Mouse (Mus musculus): Measurements from ENCODE around the gene Dusp10. TPM values are rescaled to one million over a fixed set of nuclear protein-coding genes. Genes with fewer than 3 reads are reported as not detected.

Gene Dusp10
- polyA plus RNA-seq, 1 experiment from 2014 or later, result 6.5 TPM

DNA sequence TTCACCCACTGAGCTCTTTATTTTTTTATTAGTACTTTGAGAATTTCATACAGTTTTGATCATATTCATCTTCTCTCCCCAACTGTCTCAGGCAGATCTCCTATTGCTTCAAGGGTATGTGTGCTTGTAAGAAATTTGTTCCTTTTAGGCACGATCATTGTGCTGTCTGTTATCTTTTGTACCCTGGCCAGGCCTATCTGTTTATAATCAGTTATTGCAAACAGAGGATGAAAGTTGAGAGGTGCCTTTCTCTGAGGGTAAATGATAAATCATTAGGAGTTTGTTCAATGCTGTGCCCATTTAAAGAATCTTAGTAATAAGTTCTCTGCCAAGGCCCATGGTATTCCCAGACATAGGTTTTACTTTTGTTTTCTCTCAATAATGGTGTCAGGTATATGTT is 95.2 kb downstream of the Dusp10 start:
- no peaks in the 10 kb centered on the region for H3K9me3 ChIP-seq (ENCODE audit: control insufficient read depth)
- H3K4me2 ChIP-seq (replicated peaks; ENCODE audit: low read depth), result no peak overlapping the region
- no peaks in the 10 kb centered on the region for H3K4me1 ChIP-seq (replicated peaks; ENCODE audit: control insufficient read depth, insufficient read depth, low read length)
- no peaks in the 10 kb centered on the region for H3K36me3 ChIP-seq (ENCODE audit: control insufficient read depth, insufficient read depth)
- H3K27me3 ChIP-seq (replicated peaks; ENCODE audit: control insufficient read depth, insufficient read depth, low read length), result no peaks in the 10 kb centered on the region
- no peak overlapping the region for H3K9ac ChIP-seq (ENCODE audit: low read depth, low read length)
- H3K4me3 ChIP-seq (ENCODE audit: low read depth, low read length), result no peak overlapping the region
- ATAC-seq, result no peak
- no peak for TF ChIP-seq CTCF (IDR thresholded peaks at IDR 0.05; ENCODE audit: low read depth)
- 31% methylated on average over 1 of the region's 1 CpGs for WGBS
- no peak overlapping the region for H3K27ac ChIP-seq (ENCODE audit: low read depth, low read length)

DNA sequence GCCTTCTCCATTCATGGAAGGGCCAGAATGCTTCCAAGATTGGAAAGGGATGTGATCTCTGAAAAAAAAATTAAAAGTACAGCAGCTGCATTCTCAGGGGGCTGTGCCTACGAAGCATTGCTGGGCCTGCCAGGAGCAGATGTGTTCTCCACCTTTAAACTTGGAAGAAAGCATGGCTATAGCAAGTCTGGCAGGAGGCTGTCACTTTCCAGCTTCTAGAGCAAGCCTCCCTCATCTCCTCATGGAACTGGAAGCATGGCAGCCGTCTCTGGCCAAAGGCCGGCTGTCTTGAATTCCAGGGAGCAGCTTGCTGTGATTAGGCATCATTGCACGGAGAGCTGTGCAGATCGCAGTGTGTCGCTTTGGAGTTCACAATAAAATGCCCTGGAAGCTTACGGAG is 104.5 kb downstream of the Dusp10 start:
- Histone ChIP-seq H3K9me3 (ENCODE audit: control insufficient read depth) (no peaks in the 10 kb centered on the region), H3K4me1 (replicated peaks; ENCODE audit: control insufficient read depth, insufficient read depth, low read length) (no peaks in the 10 kb centered on the region), H3K27me3 (replicated peaks; ENCODE audit: control insufficient read depth, insufficient read depth, low read length) (no peaks in the 10 kb centered on the region), H3K4me3 (ENCODE audit: low read depth, low read length) (no peak overlapping the region), H3K27ac (ENCODE audit: low read depth, low read length) (no peak overlapping the region), H3K4me2 (replicated peaks; ENCODE audit: low read depth) (no peak overlapping the region), H3K36me3 (ENCODE audit: control insufficient read depth, insufficient read depth) (no peaks in the 10 kb centered on the region), H3K9ac (ENCODE audit: low read depth, low read length) (no peak overlapping the region)
- TF ChIP-seq CTCF (IDR thresholded peaks at IDR 0.05; ENCODE audit: low read depth), result no peak
- ATAC-seq, result no peak
- WGBS, result 65% methylated on average over 7 of the region's 7 CpGs

DNA sequence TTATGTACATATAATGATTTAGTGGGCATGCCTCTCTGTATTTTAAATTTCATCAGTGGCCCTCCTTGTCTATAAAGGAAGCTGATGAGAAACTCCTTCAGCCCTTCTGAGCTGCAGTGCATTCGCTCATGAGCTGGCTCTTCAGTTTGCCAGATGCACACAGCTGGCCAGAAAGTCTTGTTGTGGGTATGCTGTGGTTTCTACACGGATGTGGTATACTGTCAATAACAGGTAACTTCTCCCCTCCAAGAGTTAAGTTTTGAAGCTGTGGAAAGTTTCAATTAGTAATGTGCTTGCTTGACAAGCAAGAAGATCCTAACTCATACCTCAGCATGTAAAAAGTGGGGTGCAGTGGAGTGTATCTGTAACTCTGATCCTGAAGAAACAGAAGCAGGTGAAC is 104.9 kb downstream of the Dusp10 start:
- no peaks in the 10 kb centered on the region for H3K4me1 ChIP-seq (replicated peaks; ENCODE audit: control insufficient read depth, insufficient read depth, low read length)
- no peak for TF ChIP-seq CTCF (IDR thresholded peaks at IDR 0.05; ENCODE audit: low read depth)
- WGBS, result 67% methylated on average over 2 of the region's 2 CpGs
- H3K4me2 ChIP-seq (replicated peaks; ENCODE audit: low read depth), result no peak overlapping the region
- H3K4me3 ChIP-seq (ENCODE audit: low read depth, low read length), result no peak overlapping the region
- no peak for ATAC-seq
- no peaks in the 10 kb centered on the region for H3K9me3 ChIP-seq (ENCODE audit: control insufficient read depth)
- H3K36me3 ChIP-seq (ENCODE audit: control insufficient read depth, insufficient read depth), result no peaks in the 10 kb centered on the region
- H3K27ac ChIP-seq (ENCODE audit: low read depth, low read length), result no peak overlapping the region
- H3K27me3 ChIP-seq (replicated peaks; ENCODE audit: control insufficient read depth, insufficient read depth, low read length), result no peaks in the 10 kb centered on the region
- H3K9ac ChIP-seq (ENCODE audit: low read depth, low read length), result no peak overlapping the region

DNA sequence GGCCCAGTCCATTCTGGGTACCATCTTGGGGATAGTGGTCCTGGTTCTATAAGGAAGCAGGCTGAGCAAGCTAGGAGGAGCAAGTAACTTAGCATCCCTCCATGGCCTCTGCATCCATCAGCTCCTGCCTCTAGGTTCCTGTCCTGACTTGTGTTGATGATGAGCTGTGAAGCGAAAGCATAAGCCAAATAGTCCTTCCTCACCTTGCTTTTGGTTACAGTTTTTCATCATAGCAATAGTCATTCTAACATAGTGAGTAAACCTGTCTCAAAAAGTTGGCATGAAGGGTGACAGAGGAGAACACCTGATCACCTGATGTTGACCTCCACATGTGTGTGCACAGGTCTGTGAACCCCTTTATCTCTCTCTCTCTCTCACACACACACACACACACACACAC is 105.5 kb downstream of the Dusp10 start:
- Histone ChIP-seq H3K4me1 (replicated peaks; ENCODE audit: control insufficient read depth, insufficient read depth, low read length) (no peaks in the 10 kb centered on the region), H3K4me3 (ENCODE audit: low read depth, low read length) (no peak overlapping the region), H3K9ac (ENCODE audit: low read depth, low read length) (no peak overlapping the region), H3K27me3 (replicated peaks; ENCODE audit: control insufficient read depth, insufficient read depth, low read length) (no peaks in the 10 kb centered on the region), H3K9me3 (ENCODE audit: control insufficient read depth) (no peaks in the 10 kb centered on the region), H3K4me2 (replicated peaks; ENCODE audit: low read depth) (no peak overlapping the region), H3K36me3 (ENCODE audit: control insufficient read depth, insufficient read depth) (no peaks in the 10 kb centered on the region), H3K27ac (ENCODE audit: low read depth, low read length) (no peak overlapping the region)
- 88% methylated on average over 1 of the region's 1 CpGs for WGBS
- ATAC-seq, result no peak
- no peak for TF ChIP-seq CTCF (IDR thresholded peaks at IDR 0.05; ENCODE audit: low read depth)

Other genes starting within 250 kb of the Dusp10 start
- 1.2 and 1.5 TPM in 2 replicates for gene 1700056E22Rik, start 21.0 kb downstream of the Dusp10 start, polyA plus RNA-seq (2015; fragmentation: Nextera tagmentation; extraction: Ambion mirVana)